Mouse (Mus musculus) heart, postnatal 0 days (tissue): ENCODE measurements around the gene Timm22. TPM values are rescaled to one million over a fixed set of nuclear protein-coding genes. Genes with fewer than 3 reads are reported as not detected.

Experiments
- ATAC-seq: fragments of 200-750 bp; cut with Nextera tagmentation; 2 replicates; pipeline ENCODE4 v1.8.0; 2017; ENCODE audit warnings: low read depth, moderate number of reproducible peaks, moderate library complexity; ENCODE audit not compliant: insufficient read depth
- DNase-seq: peaks from one replicate; pipeline ENCODE4 v3.0.0-alpha.2; 2016; ENCODE audit warnings: low spot score
- H3K27ac ChIP-seq: fragments of 300-500 bp; sonication (generic); 2 replicates; pipeline ENCODE4 v1.5.1; 2014; ENCODE audit warnings: low read depth, mild to moderate bottlenecking
- H3K27me3 ChIP-seq: fragments of 300-500 bp; sonication (generic); 2 replicates; pipeline ENCODE4 v1.6.1; 2014; ENCODE audit warnings: low read length, mixed read lengths; ENCODE audit not compliant: control insufficient read depth, insufficient read depth
- H3K36me3 ChIP-seq: fragments of 300-500 bp; sonication (generic); replicated peaks from 2 replicates; pipeline ENCODE4 v1.6.1; 2014; ENCODE audit warnings: low read length, mixed read lengths; ENCODE audit not compliant: control insufficient read depth, insufficient read depth
- H3K4me1 ChIP-seq: fragments of 300-500 bp; sonication (generic); 2 replicates; pipeline ENCODE4 v1.6.1; 2014; ENCODE audit warnings: antibody characterized with exemption; ENCODE audit not compliant: control insufficient read depth, insufficient read depth
- H3K4me2 ChIP-seq: fragments of 300-500 bp; sonication (generic); 2 replicates; pipeline ENCODE4 v1.6.1; 2014; ENCODE audit warnings: low read depth, mild to moderate bottlenecking, low read length, moderate library complexity
- H3K4me3 ChIP-seq: fragments of 300-500 bp; sonication (generic); 2 replicates; pipeline ENCODE4 v1.5.1; 2014; ENCODE audit warnings: low read depth, low read length
- H3K9ac ChIP-seq: fragments of 300-500 bp; sonication (generic); replicated peaks from 2 replicates; pipeline ENCODE4 v1.6.1; 2014; ENCODE audit warnings: low read depth, low read length, mixed read lengths
- H3K9me3 ChIP-seq: fragments of 300-500 bp; sonication (generic); replicated peaks from 2 replicates; pipeline ENCODE4 v1.6.1; 2016; ENCODE audit warnings: low read length; ENCODE audit not compliant: control insufficient read depth
- CTCF ChIP-seq: IDR thresholded peaks from 2 replicates; pipeline ENCODE4 v1.5.1; 2016; ENCODE audit warnings: antibody characterized with exemption, control low read depth, low read depth
- EP300 ChIP-seq: IDR thresholded peaks from 2 replicates; pipeline ENCODE4 v1.6.1; 2016; ENCODE audit warnings: antibody characterized with exemption, low read depth
- WGBS: fragments of 180-500 bp; shearing (Covaris S2); extraction: QIAGEN DNeasy Blood & Tissue Kit; methylation state at CpG from one replicate; pipeline ENCODE4 v1.1.7; 2014; 5-methylcytosine and 5-hydroxymethylcytosine counted together
- polyA plus RNA-seq: library from polyadenylated mRNA; unstranded; fragments of >200 nt; fragmentation: Nextera tagmentation; extraction: Ambion mirVana; gene quantifications from 2 replicates; pipeline ENCODE4 v1.2.1, GENCODE M21; 2015
- total RNA-seq: library from RNA; depleted of rRNA; stranded (reverse); fragments of >200 nt; gene quantifications from 2 replicates; pipeline ENCODE4 v1.2.3, GENCODE M21; 2014; ENCODE audit warnings: low replicate concordance

The Timm22 gene
- total and polyA plus RNA-seq, 2 experiments from 2014 or later: 20.1 to 90.5 TPM

GRCm38 (mm10) chr11:76427781-76428180 lies 21.0 kb downstream of the Timm22 start:
- H3K4me1 ChIP-seq: peaks cover 55% of the 10 kb centered on the region
- DNase-seq (peak; percentile 73), ATAC-seq (peak; percentile 33)
- no peak overlapping the region for H3K4me3 ChIP-seq
- H3K27ac ChIP-seq: peak overlapping the region; percentile 67
- H3K27me3 ChIP-seq: no peaks in the 10 kb centered on the region
- WGBS: 11% methylated on average over 3 of the region's 3 CpGs
- peaks cover 7% of the 10 kb centered on the region for H3K36me3 ChIP-seq
- TF ChIP-seq CTCF: no peak
- TF ChIP-seq EP300: no peak
- H3K9me3 ChIP-seq: no peaks in the 10 kb centered on the region
- peak overlapping the region; percentile 6; the same call in 1 of the 2 replicates for H3K4me2 ChIP-seq
- peak overlapping the region; percentile 16; the same call in 1 of the 2 replicates for H3K9ac ChIP-seq

- TF ChIP-seq CTCF: peak; percentile 44
- TF ChIP-seq EP300: no peak
- Histone ChIP-seq H3K4me3 (no peak overlapping the region), H3K9me3 (no peaks in the 10 kb centered on the region), H3K27ac (peak overlapping the region; percentile 67), H3K27me3 (no peaks in the 10 kb centered on the region), H3K9ac (no peak overlapping the region), H3K36me3 (0 out of 2 replicates have a peak, but pooled peaks cover 3% of the 10 kb centered on the region), H3K4me2 (no peak overlapping the region), H3K4me1 (peaks cover 53% of the 10 kb centered on the region)
- 45% methylated on average over 4 of the region's 4 CpGs for WGBS
- DNase-seq (no peak), ATAC-seq (peak; percentile 37; the same call in 1 of the 2 replicates)
Measured at GRCm38 (mm10) chr11:76429046-76429445, 22.3 kb downstream of the Timm22 start.

- H3K4me2 ChIP-seq: no peak overlapping the region
- peak overlapping the region; percentile 67 for H3K27ac ChIP-seq
- TF ChIP-seq CTCF (no peak), EP300 (no peak)
Measured at GRCm38 (mm10) chr11:76429556-76429955, 22.8 kb downstream of the Timm22 start.

GRCm38 (mm10) chr11:76429966-76430631 lies 23.3 kb downstream of the Timm22 start:
- ATAC-seq: no peak
- Histone ChIP-seq H3K36me3 (0 out of 2 replicates have a peak, but pooled peaks cover 3% of the 10 kb centered on the region), H3K4me1 (peaks cover 50% of the 10 kb centered on the region), H3K27me3 (no peaks in the 10 kb centered on the region), H3K4me2 (no peak overlapping the region), H3K27ac (peak overlapping the region; percentile 67), H3K9me3 (no peaks in the 10 kb centered on the region), H3K9ac (0 out of 2 replicates have a peak overlapping the region, but pooled peaks have one; percentile 8), H3K4me3 (no peak overlapping the region)
- DNase-seq: no peak
- TF ChIP-seq EP300: no peak
- 74% methylated on average over 6 of the region's 6 CpGs for WGBS

More at GRCm38 (mm10) chr11:76429556-76429955, 22.8 kb downstream of the Timm22 start:
- H3K36me3 ChIP-seq: 0 out of 2 replicates have a peak, but pooled peaks cover 3% of the 10 kb centered on the region
- DNase-seq: no peak
- H3K4me3 ChIP-seq: no peak overlapping the region
- peaks cover 48% of the 10 kb centered on the region for H3K4me1 ChIP-seq
- H3K9me3 ChIP-seq: no peaks in the 10 kb centered on the region
- WGBS: 30% methylated on average over 7 of the region's 7 CpGs
- H3K9ac ChIP-seq: 0 out of 2 replicates have a peak overlapping the region, but pooled peaks have one; percentile 8
- H3K27me3 ChIP-seq: no peaks in the 10 kb centered on the region
- ATAC-seq: no peak

GRCm38 (mm10) chr11:76436009-76436408 lies 29.3 kb downstream of the Timm22 start:
- WGBS: 47% methylated on average over 5 of the region's 5 CpGs
- ATAC-seq (no peak), DNase-seq (no peak)
- Histone ChIP-seq H3K4me3 (no peak overlapping the region; the same call in 1 of the 2 replicates), H3K9me3 (no peaks in the 10 kb centered on the region), H3K4me2 (peak overlapping the region; percentile 70), H3K27ac (no peak overlapping the region), H3K4me1 (peaks cover 36% of the 10 kb centered on the region), H3K36me3 (0 out of 2 replicates have a peak, but pooled peaks cover 3% of the 10 kb centered on the region), H3K27me3 (no peaks in the 10 kb centered on the region), H3K9ac (no peak overlapping the region)
- TF ChIP-seq EP300 (no peak), CTCF (no peak)
